Mouse (Mus musculus) ovary, postnatal 14 days (tissue): Measurements from ENCODE around the gene Pnpla7.

Source experiments
- DNase-seq: peaks from one replicate; pipeline ENCODE4 v3.0.0; 2022; ENCODE audit warnings: low spot score

Gene Pnpla7

GRCm38 (mm10) chr2:24995332-24995731, 19.5 kb downstream of the Pnpla7 start:
- no peak for DNase-seq

- DNase-seq, result no peak
Measured at GRCm38 (mm10) chr2:24996471-24996870, 20.6 kb downstream of the Pnpla7 start.

DNA sequence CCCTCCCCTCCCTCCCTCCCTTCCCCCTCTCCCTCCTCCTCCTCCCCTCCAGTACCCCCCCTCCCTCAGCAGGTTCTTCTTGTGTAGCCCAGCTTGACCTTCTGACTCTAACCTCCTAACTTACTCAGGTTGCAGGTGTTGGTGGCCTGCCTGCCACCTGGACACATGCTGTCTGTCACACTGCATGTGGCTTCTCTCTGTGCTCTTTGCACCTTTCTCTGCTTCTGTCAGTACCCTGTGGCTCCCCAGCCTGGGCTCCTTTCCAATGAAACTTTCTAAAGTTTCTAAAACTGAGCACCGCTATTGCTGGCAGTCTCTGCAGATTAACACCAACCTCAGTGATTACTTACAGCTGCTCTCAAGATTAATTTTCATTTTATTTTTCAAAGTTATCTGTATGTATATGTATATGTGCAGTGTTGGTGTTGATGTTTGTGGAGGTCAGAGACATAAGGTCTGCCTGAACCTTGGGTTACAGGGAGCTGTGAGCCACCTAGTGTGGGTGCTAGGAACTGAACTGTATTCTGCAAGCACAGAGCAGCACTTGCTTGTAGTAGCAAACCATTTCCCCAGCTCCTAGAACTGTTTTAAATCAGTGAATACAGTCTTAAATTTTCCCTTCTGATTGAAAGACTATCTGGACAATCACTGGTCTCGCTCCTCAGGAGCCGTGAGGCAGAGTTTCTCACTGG, 24.9 kb downstream of the Pnpla7 start:
- DNase-seq, result peak; percentile 9

- DNase-seq, result no peak
Measured at GRCm38 (mm10) chr2:25003946-25004786, 28.3 kb downstream of the Pnpla7 start.

GRCm38 (mm10) chr2:25006767-25007166, 30.9 kb downstream of the Pnpla7 start:
- no peak for DNase-seq

GRCm38 (mm10) chr2:25008250-25008649, 32.4 kb downstream of the Pnpla7 start:
- no peak for DNase-seq

DNA sequence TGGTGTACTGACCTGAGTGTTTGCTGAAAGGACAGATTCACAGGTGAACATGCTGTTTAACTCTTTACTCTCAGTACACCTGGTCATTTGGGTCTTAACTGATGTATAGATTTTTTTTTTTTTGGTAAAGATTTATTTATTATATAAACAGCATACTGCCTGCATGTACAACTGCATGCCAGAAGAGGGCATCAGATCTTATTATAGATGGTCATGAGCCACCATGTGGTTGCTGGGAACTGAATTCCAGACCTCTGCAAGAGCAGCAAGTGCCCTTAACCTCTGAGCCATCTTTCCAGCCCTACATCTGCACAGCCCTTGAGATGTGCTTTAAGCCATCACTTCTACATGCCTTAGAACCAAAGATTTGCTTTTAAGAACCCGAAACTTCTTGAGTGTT, 46.8 kb downstream of the Pnpla7 start:
- no peak for DNase-seq

GRCm38 (mm10) chr2:25025109-25025508, 49.3 kb downstream of the Pnpla7 start:
- DNase-seq, result no peak

DNA sequence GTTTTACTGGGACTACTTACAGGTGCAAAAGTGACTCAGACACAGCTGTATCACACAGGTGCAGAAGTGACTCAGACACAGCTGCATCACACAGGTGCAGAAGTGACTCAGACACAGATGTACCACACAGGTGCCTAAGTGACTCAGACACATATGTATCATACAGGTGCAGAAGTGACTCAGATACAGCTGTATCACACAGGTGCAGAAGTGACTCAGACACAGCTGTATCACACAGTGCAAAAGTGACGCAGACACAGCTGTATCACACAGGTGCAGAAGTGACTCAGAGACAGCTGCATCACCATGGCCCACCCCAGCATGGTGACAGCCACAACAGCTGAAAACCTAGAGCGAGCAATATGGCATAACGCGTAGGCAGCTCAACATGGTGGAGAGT, 59.2 kb downstream of the Pnpla7 start:
- no peak for DNase-seq

GRCm38 (mm10) chr2:25040089-25040488, 64.3 kb downstream of the Pnpla7 start:
- DNase-seq, result no peak

GRCm38 (mm10) chr2:25050921-25051320, 75.1 kb downstream of the Pnpla7 start:
- no peak for DNase-seq

- no peak for DNase-seq
Measured at GRCm38 (mm10) chr2:25051450-25051849, 75.6 kb downstream of the Pnpla7 start.

DNA sequence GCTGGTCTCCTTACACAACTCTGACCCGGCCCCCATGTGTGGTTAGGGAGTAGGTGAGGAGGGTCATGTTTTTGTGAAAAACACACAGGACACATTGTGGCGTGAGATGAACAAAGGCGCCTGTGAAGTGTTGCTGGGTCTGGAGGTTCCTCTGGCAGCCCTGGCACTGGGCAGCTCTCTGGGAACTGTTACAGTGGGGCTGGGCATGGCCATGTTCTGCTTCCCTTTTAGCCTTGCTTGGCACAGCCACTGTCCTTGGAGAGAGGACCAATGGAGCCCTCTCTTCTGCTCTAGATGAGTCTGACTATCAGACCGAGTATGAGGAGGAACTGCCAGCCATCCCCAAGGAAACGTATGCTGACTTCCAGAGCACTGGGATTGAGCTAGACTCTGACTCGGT, 77.3 kb downstream of the Pnpla7 start:
- DNase-seq, result no peak

DNA sequence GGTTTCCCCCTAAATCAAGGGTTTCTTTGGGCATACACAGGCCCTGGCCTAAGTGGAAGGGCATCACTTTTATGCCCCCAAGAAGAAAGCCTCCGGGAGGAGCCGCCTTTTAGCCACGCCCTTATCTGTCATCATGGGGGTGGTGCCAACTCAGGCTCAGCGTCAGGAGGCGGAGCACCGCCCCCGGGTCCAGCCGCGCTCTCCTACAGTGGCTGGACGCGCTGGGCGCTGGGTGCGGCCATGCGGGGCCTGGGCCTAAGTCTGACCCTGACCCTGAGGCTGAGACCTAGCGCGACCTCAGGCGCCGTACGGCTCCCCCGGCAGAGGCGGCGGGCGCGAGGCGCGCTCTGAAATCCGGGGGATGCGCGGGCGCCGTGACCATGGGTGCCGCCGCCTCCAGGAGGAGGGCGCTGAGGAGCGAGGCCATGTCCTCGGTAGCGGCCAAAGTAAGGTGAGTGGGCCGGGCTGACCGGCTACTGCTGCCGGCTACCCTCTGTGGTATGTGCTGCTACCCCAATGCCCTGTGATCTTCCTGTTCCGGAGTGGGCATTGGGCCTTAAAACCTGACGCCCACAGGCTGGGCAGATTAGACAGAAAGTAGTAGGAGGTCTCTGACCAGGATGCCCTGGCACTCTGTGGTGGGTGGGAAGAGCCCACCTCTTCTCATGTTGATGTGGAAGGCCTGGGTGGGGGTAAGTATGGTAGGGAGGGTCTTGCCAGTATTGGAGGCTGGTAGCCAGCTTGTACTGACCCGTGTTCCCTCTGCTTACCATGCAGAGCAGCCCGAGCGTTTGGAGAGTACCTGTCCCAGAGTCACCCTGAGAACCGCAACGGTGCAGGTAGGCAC, 78.6 kb downstream of the Pnpla7 start, which contains the start of gene Nsmf:
Gene Nsmf, plus strand, starts transcription at position 135 of the 847 bp plus-strand sequence.
- peak; percentile 89 for DNase-seq

- DNase-seq, result peak; percentile 23
Measured at GRCm38 (mm10) chr2:25055068-25055405, 79.2 kb downstream of the Pnpla7 start.

DNA sequence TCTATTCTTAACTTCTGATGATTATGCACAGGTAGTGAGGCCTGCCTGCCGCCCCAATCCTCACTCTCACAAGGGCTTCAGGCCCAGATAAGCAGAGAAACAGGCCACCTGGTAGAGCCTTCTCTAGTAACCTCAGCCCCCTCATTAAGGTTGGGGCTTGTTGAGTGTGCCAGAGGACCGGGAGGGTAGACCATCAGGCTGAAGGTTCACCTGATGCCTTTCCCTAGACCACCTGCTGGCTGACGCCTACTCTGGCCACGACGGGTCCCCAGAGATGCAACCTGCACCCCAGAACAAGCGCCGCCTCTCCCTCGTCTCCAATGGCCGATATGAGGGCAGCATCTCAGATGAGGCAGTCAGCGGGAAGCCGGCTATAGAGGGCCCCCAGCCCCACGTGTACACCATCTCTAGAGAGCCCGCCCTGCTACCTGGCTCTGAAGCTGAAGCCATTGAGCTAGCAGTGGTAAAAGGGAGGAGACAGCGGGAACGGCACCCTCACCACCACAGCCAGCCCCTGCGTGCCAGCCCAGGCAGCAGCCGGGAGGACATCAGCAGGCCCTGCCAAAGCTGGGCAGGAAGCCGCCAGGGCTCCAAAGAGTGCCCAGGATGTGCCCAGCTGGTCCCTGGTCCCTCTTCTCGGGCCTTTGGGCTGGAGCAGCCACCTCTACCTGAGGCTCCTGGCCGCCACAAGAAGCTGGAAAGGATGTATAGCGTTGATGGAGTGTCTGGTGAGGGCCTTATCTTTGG, 79.7 kb downstream of the Pnpla7 start:
- DNase-seq, result no peak

DNA sequence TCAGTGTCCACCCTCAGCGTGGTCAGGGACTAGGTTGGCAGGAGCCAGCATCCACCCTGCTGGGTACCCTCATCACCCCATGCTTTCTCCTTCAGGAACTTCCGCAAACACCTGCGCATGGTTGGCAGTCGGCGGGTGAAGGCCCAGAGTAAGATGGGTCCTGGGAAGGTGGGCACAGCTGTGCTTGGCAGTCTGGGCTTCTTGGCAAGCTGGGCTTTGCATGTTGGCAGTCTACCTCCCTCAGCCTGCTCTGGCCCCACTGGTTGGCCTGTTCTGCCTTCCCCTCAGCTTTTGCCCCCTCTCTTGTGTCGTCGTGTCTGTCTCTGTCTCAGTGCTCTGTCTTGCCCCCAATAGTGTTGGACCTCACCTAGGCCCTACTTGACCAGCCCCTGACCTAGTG, 83.1 kb downstream of the Pnpla7 start:
- no peak for DNase-seq

DNA sequence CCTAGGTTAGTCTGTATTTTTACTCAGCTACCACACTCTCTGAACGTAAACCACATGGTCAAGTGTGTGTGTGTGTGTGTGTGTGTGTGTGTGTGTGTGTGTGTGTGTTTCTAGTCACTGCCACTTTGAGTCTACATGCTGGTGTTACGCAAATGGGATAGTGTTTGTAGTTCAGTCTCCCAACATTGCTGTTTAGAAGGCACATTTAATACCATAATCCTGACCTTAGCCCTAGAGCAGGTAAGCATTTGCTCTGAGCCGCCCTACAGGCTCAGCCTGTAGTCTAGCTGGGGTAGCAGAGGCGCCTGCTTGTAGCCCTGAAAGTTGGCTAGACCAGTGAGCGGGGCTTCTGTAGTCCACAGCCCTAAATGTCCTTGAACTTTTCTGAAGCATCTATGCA, 87.7 kb downstream of the Pnpla7 start:
- no peak for DNase-seq

GRCm38 (mm10) chr2:25064285-25064684, 88.5 kb downstream of the Pnpla7 start:
- no peak for DNase-seq

DNA sequence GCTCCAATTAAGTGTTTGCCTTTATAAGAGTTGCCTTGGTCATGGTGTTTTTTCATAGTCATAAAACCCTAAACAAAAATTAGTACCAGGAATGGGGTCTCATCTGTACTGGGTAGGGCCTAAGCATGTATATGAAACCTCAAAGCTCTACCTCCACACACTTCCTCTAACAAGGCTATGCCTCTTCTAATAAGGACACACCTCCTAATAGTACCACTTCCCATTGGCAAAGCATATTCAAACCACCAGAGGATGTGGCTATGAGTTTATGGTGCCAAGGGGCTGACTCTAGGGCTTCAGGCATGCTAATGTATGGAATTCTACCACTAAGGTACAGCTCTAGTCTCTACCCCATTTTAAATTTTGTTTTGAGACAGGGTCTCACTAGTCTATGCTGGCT, 89.7 kb downstream of the Pnpla7 start:
- DNase-seq, result no peak

DNA sequence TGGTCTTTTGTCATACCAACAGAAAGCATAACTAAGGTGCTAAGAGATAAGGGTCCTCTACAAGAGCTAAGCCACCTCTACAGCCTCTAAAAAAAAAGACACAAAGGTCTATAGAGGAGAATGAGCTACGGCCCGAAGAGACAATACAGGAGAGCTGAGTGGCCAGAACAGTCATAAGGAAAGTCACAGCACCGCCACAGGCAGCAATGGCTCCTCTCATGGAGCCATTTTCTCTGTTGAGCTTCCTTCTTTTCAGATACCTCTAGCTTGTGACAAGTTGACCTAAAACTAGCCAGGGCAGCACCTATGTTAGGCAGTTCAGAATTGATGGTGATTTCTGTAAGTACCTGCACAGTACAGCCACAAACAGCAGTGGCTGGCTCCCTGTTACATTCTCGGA, 90.7 kb downstream of the Pnpla7 start:
- no peak for DNase-seq

DNA sequence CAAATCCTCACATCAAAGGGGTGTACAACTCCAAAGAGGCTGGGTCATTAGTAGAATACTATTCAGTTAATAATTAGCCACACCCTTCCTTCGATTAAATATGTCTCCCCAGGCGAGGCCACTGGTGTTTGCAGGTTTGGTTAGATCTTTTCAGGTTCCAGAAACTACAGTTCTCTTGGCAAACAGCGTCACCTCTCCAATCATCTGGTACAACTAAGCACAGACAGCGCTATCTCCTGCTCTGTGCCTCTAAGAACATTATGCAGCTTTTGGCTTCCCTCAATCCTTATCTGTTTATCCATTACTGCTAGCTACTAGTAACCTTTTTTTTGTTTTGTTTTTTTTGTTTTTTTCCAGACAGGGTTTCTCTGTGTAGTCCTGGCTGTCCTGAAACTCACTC, 93.7 kb downstream of the Pnpla7 start:
- no peak for DNase-seq
